Mouse (Mus musculus): ENCODE data around the gene Synpo2l. TPM values are rescaled to one million over a fixed set of nuclear protein-coding genes. Genes with fewer than 3 reads are reported as not detected.

Synpo2l gene
- polyA plus RNA-seq, 1 experiment from 2014 or later = 0.41 TPM

- DNase-seq (peak; percentile 29), ATAC-seq (ENCODE audit: low read depth) (no peak)
- H3K4me3 ChIP-seq (replicated peaks) = peak overlapping the region; percentile 95
- H3K4me1 ChIP-seq (replicated peaks) = peaks cover 79% of the 10 kb centered on the region
- H3K27ac ChIP-seq = no peak overlapping the region
- peak overlapping the region; percentile 87 for H3K4me2 ChIP-seq
- 50% methylated on average over 1 of the region's 1 CpGs for whole genome bisulfite sequencing (ENCODE audit: insufficient replicate concordance)
- H3K36me3 ChIP-seq = peaks cover 48% of the 10 kb centered on the region
- H3K9me3 ChIP-seq (replicated peaks) = no peaks in the 10 kb centered on the region
- H3K27me3 ChIP-seq = no peaks in the 10 kb centered on the region
- H3K9ac ChIP-seq = peak overlapping the region; percentile 94; the same call in 1 of the 2 replicates
Observed at GRCm38 (mm10) chr14:20696986-20697385, 28.8 kb upstream of the Synpo2l start.

- peaks cover 59% of the 10 kb centered on the region for H3K36me3 ChIP-seq
- H3K4me1 ChIP-seq (replicated peaks) = peaks cover 68% of the 10 kb centered on the region
- no peaks in the 10 kb centered on the region for H3K9me3 ChIP-seq (replicated peaks)
- H3K27me3 ChIP-seq = no peaks in the 10 kb centered on the region
- H3K9ac ChIP-seq = peak overlapping the region; percentile 94
- H3K4me3 ChIP-seq (replicated peaks) = peak overlapping the region; percentile 95
- 21% methylated on average over 27 of the region's 27 CpGs for WGBS (ENCODE audit: insufficient replicate concordance)
- peak overlapping the region; percentile 87 for H3K4me2 ChIP-seq
- ATAC-seq (ENCODE audit: low read depth) (no peak; the same call in 1 of the 2 replicates), DNase-seq (no peak)
- peak overlapping the region; percentile 93 for H3K27ac ChIP-seq
Observed at GRCm38 (mm10) chr14:20695761-20696520, 27.8 kb upstream of the Synpo2l start.

- H3K27ac ChIP-seq = peak within 1 kb of the TSS; percentile 93
- H3K27me3 ChIP-seq = no peaks in the 10 kb centered on the region
- no peaks in the 10 kb centered on the region for H3K9me3 ChIP-seq (replicated peaks)
- peak within 1 kb of the TSS; percentile 95 for H3K4me3 ChIP-seq (replicated peaks)
- DNase-seq (peak; percentile 79), ATAC-seq (ENCODE audit: low read depth) (peak; percentile 85)
- WGBS (ENCODE audit: insufficient replicate concordance) = under 1% methylated on average over 111 of the region's 111 CpGs
- H3K9ac ChIP-seq = peak within 1 kb of the TSS; percentile 94
- peak within 1 kb of the TSS; percentile 87 for H3K4me2 ChIP-seq
- H3K4me1 ChIP-seq (replicated peaks) = peaks cover 61% of the 10 kb centered on the region
- H3K36me3 ChIP-seq = peaks cover 61% of the 10 kb centered on the region
Observed at GRCm38 (mm10) chr14:20694884-20695760, 27.0 kb upstream of the Synpo2l start, which contains the start of gene Fut11. Fut11 (plus strand) TSS chr14:20694968.

- H3K9me3 ChIP-seq (replicated peaks) = no peaks in the 10 kb centered on the region
- peak overlapping the region; percentile 95 for H3K4me3 ChIP-seq (replicated peaks)
- H3K4me1 ChIP-seq (replicated peaks) = peaks cover 53% of the 10 kb centered on the region
- DNase-seq (peak; percentile 17), ATAC-seq (ENCODE audit: low read depth) (peak; percentile 32)
- H3K9ac ChIP-seq = peak overlapping the region; percentile 94
- 43% methylated on average over 13 of the region's 13 CpGs for WGBS (ENCODE audit: insufficient replicate concordance)
- peak overlapping the region; percentile 87 for H3K4me2 ChIP-seq
- no peaks in the 10 kb centered on the region for H3K27me3 ChIP-seq
- peak overlapping the region; percentile 93 for H3K27ac ChIP-seq
- peaks cover 67% of the 10 kb centered on the region for H3K36me3 ChIP-seq
Observed at GRCm38 (mm10) chr14:20694185-20694883, 26.2 kb upstream of the Synpo2l start.

- DNase-seq (no peak), ATAC-seq (ENCODE audit: low read depth) (no peak)
- H3K27ac ChIP-seq = peak overlapping the region; percentile 93
- H3K27me3 ChIP-seq = no peaks in the 10 kb centered on the region
- no peaks in the 10 kb centered on the region for H3K9me3 ChIP-seq (replicated peaks)
- H3K4me1 ChIP-seq (replicated peaks) = peaks cover 46% of the 10 kb centered on the region
- WGBS (ENCODE audit: insufficient replicate concordance) = 75% methylated on average over 10 of the region's 10 CpGs
- H3K9ac ChIP-seq = peak overlapping the region; percentile 94; the same call in 1 of the 2 replicates
- H3K36me3 ChIP-seq = peaks cover 67% of the 10 kb centered on the region
- peak overlapping the region; percentile 95; the same call in 1 of the 2 replicates for H3K4me3 ChIP-seq (replicated peaks)
- peak overlapping the region; percentile 87; the same call in 1 of the 2 replicates for H3K4me2 ChIP-seq
Observed at GRCm38 (mm10) chr14:20693589-20694101, 25.5 kb upstream of the Synpo2l start.

GRCm38 (mm10) chr14:20691772-20692171 is 23.6 kb upstream of the Synpo2l start:
- DNase-seq (no peak), ATAC-seq (ENCODE audit: low read depth) (no peak)
- Histone ChIP-seq H3K9me3 (replicated peaks) (no peaks in the 10 kb centered on the region), H3K4me2 (no peak overlapping the region), H3K4me3 (replicated peaks) (no peak overlapping the region), H3K4me1 (replicated peaks) (peaks cover 28% of the 10 kb centered on the region), H3K36me3 (peaks cover 78% of the 10 kb centered on the region), H3K27ac (no peak overlapping the region; the same call in 1 of the 2 replicates), H3K27me3 (no peaks in the 10 kb centered on the region), H3K9ac (no peak overlapping the region)
- 86% methylated on average over 6 of the region's 6 CpGs for WGBS (ENCODE audit: insufficient replicate concordance)

GRCm38 (mm10) chr14:20689009-20689408 is 20.9 kb upstream of the Synpo2l start:
- DNase-seq = no peak
- WGBS (ENCODE audit: insufficient replicate concordance) = 75% methylated on average over 2 of the region's 2 CpGs
- Histone ChIP-seq H3K36me3 (peaks cover 100% of the 10 kb centered on the region), H3K27ac (no peak overlapping the region), H3K4me3 (replicated peaks) (no peak overlapping the region), H3K4me2 (no peak overlapping the region), H3K9ac (0 out of 2 replicates have a peak overlapping the region, but pooled peaks have one; percentile 2), H3K27me3 (no peaks in the 10 kb centered on the region), H3K4me1 (replicated peaks) (peaks cover 7% of the 10 kb centered on the region), H3K9me3 (replicated peaks) (no peaks in the 10 kb centered on the region)
- ATAC-seq (ENCODE audit: low read depth) = no peak

- WGBS (ENCODE audit: insufficient replicate concordance) = 86% methylated on average over 3 of the region's 3 CpGs
- H3K9me3 ChIP-seq (replicated peaks) = no peaks in the 10 kb centered on the region
- ATAC-seq (ENCODE audit: low read depth) (no peak), DNase-seq (no peak)
- H3K4me2 ChIP-seq = no peak overlapping the region
- peaks cover 100% of the 10 kb centered on the region for H3K36me3 ChIP-seq
- no peaks in the 10 kb centered on the region for H3K27me3 ChIP-seq
- no peak overlapping the region for H3K9ac ChIP-seq
- no peak overlapping the region for H3K4me3 ChIP-seq (replicated peaks)
- H3K4me1 ChIP-seq (replicated peaks) = peaks cover 10% of the 10 kb centered on the region; the same call in 1 of the 2 replicates
- H3K27ac ChIP-seq = no peak overlapping the region
Observed at GRCm38 (mm10) chr14:20686576-20686975, 18.4 kb upstream of the Synpo2l start.

GRCm38 (mm10) chr14:20682498-20682897 is 14.3 kb upstream of the Synpo2l start:
- WGBS (ENCODE audit: insufficient replicate concordance) = 63% methylated on average over 3 of the region's 3 CpGs
- H3K4me3 ChIP-seq (replicated peaks) = no peak overlapping the region
- H3K27ac ChIP-seq = no peak overlapping the region
- no peaks in the 10 kb centered on the region for H3K9me3 ChIP-seq (replicated peaks)
- H3K27me3 ChIP-seq = no peaks in the 10 kb centered on the region
- no peak for DNase-seq
- 0 out of 2 replicates have a peak, but pooled peaks have one; percentile 36 for ATAC-seq (ENCODE audit: low read depth)
- H3K4me1 ChIP-seq (replicated peaks) = peaks cover 11% of the 10 kb centered on the region; the same call in 1 of the 2 replicates
- peaks cover 99% of the 10 kb centered on the region for H3K36me3 ChIP-seq
- no peak overlapping the region for H3K4me2 ChIP-seq
- no peak overlapping the region for H3K9ac ChIP-seq

GRCm38 (mm10) chr14:20681742-20682141 is 13.6 kb upstream of the Synpo2l start:
- peaks cover 11% of the 10 kb centered on the region; the same call in 1 of the 2 replicates for H3K4me1 ChIP-seq (replicated peaks)
- H3K36me3 ChIP-seq = peaks cover 99% of the 10 kb centered on the region

More at GRCm38 (mm10) chr14:20681742-20682141, 13.6 kb upstream of the Synpo2l start:
- 69% methylated on average over 2 of the region's 2 CpGs for WGBS (ENCODE audit: insufficient replicate concordance)
- Histone ChIP-seq H3K9ac (no peak overlapping the region), H3K4me3 (replicated peaks) (no peak overlapping the region), H3K9me3 (replicated peaks) (no peaks in the 10 kb centered on the region), H3K4me2 (no peak overlapping the region), H3K27ac (no peak overlapping the region), H3K27me3 (no peaks in the 10 kb centered on the region)
- ATAC-seq (ENCODE audit: low read depth) (no peak), DNase-seq (no peak)
